ENCODE assay signal across 9 mouse cellular contexts in genomic region chr11:96298895-96299667, GRCm38 (mm10). TPM values are rescaled to one million over a fixed set of nuclear protein-coding genes. Genes with fewer than 3 reads are reported as not detected.
DNase-seq lines count a peak whose midpoint lies in the region; ATAC-seq and TF ChIP-seq lines count a peak whose summit lies in the region.
"Had no signal": no experiment of that assay in that cellular context is flagged by ENCODE, and none has a peak within 500 bp of the region (broad histone marks: within the 10 kb centered on the region; RNA-seq: fewer than 3 reads in every experiment).

No protein-coding gene starts in this region.

- H3K4me3 ChIP-seq in heart, embryonic 13.5 days: peak overlapping the region; percentile 41
- peak overlapping the region; percentile 44 for H3K4me3 ChIP-seq in embryonic fibroblast, embryonic 13.5 days (ENCODE audit: insufficient read depth, low read length)

- H3K9me3 ChIP-seq in heart, embryonic 13.5 days: no peaks in the 10 kb centered on the region

- no peaks in the 10 kb centered on the region for H3K36me3 ChIP-seq in heart, embryonic 13.5 days

- peak; percentile 41; the same call in 1 of the 2 replicates for TF ChIP-seq POLR2A in embryonic fibroblast, embryonic 13.5 days (IDR thresholded peaks at IDR 0.05; ENCODE audit: low read depth, low read length)

- no peak for ATAC-seq in heart, embryonic 13.5 days (ENCODE audit: extremely low read depth, insufficient number of reproducible peaks, low FRiP score, low TSS enrichment)

- H3K4me1 ChIP-seq in heart, embryonic 13.5 days: peaks cover 14% of the 10 kb centered on the region
- H3K4me1 ChIP-seq in embryonic fibroblast, embryonic 13.5 days (ENCODE audit: control insufficient read depth, insufficient read depth, low read length): no peaks in the 10 kb centered on the region

- peak overlapping the region; percentile 60 for H3K4me2 ChIP-seq in heart, embryonic 13.5 days

- H3K27ac ChIP-seq in heart, embryonic 13.5 days (replicated peaks): no peak overlapping the region
- peak overlapping the region; percentile 35; the same call in 1 of the 2 replicates for H3K27ac ChIP-seq in embryonic fibroblast, embryonic 13.5 days (ENCODE audit: insufficient read depth, low read length)

- TF ChIP-seq CTCF in embryonic fibroblast, embryonic 13.5 days (IDR thresholded peaks at IDR 0.05; ENCODE audit: borderline replicate concordance, insufficient read depth, low read length): no peak

- peaks cover 100% of the 10 kb centered on the region for H3K27me3 ChIP-seq in heart, embryonic 13.5 days (replicated peaks)

- under 1% methylated on average over 66 of the region's 66 CpGs for WGBS in heart, embryonic 13.5 days

- no peak for DNase-seq in heart, adult 11 months
- peak; percentile 93 for DNase-seq in kidney, postnatal 14 days
- peak; percentile 77 for DNase-seq in mesoderm, embryonic 11.5 days (ENCODE audit: low read depth, low spot score)
- no peak for DNase-seq in right cerebral cortex, postnatal 36 days (ENCODE audit: low spot score in 2 of 2)
- DNase-seq in T-cell, adult 2 months (ENCODE audit: low spot score): no peak
- DNase-seq in thymus, adult 18-20 months: no peak

- H3K9ac ChIP-seq in heart, embryonic 13.5 days: peak overlapping the region; percentile 60

RNA-seq across cellular contexts. Expression of gene Hoxb5, which starts 4.1 kb away (rescaled TPM):
- polyA plus RNA-seq in heart, embryonic 13.5 days (2015; fragmentation: Nextera tagmentation; extraction: Ambion mirVana): 3.8 and 5.5 TPM in 2 replicates
- polyA plus RNA-seq in embryonic fibroblast, embryonic 13.5 days (2011; ENCODE audit: insufficient read length, low read depth, missing spikeins): 4.1 and 5.9 TPM in 2 replicates
- polyA plus RNA-seq: cortical plate, adult 2 months had no signal

RNA-seq across cellular contexts. Expression of gene Hoxb6, which starts 6.8 kb away (rescaled TPM):
- polyA plus RNA-seq in heart, embryonic 13.5 days (2015; fragmentation: Nextera tagmentation; extraction: Ambion mirVana): 1.4 and 2.0 TPM in 2 replicates
- polyA plus RNA-seq in embryonic fibroblast, embryonic 13.5 days (2011; ENCODE audit: insufficient read length, low read depth, missing spikeins): 9.6 and 14.1 TPM in 2 replicates
- polyA plus RNA-seq: cortical plate, adult 2 months had no signal

RNA-seq across cellular contexts. Expression of gene Hoxb7, which starts 12.7 kb away (rescaled TPM):
- polyA plus RNA-seq in heart, embryonic 13.5 days (2015; fragmentation: Nextera tagmentation; extraction: Ambion mirVana): 0.11 and 0.25 TPM in 2 replicates
- polyA plus RNA-seq in embryonic fibroblast, embryonic 13.5 days (2011; ENCODE audit: insufficient read length, low read depth, missing spikeins): 13.1 and 22.5 TPM in 2 replicates
- polyA plus RNA-seq: cortical plate, adult 2 months had no signal

RNA-seq across cellular contexts. Expression of gene Hoxb8, which starts 17.4 kb away (rescaled TPM):
- not detected in 2 replicates for polyA plus RNA-seq in heart, embryonic 13.5 days (2015; fragmentation: Nextera tagmentation; extraction: Ambion mirVana)
- polyA plus RNA-seq in embryonic fibroblast, embryonic 13.5 days (2011; ENCODE audit: insufficient read length, low read depth, missing spikeins): 11.7 and 20.1 TPM in 2 replicates
- polyA plus RNA-seq: cortical plate, adult 2 months had no signal

RNA-seq across cellular contexts. Expression of gene Hoxb4, which starts 19.0 kb away (rescaled TPM):
- polyA plus RNA-seq in heart, embryonic 13.5 days (2015; fragmentation: Nextera tagmentation; extraction: Ambion mirVana): 0.43 and 0.59 TPM in 2 replicates
- polyA plus RNA-seq in embryonic fibroblast, embryonic 13.5 days (2011; ENCODE audit: insufficient read length, low read depth, missing spikeins): 8.3 and 10.4 TPM in 2 replicates
- polyA plus RNA-seq: cortical plate, adult 2 months had no signal

Comparison
In these comparisons a context has a peak if more than half of its experiments do, and no peak if none do; other contexts are left out.
1. DNase-seq: peak in kidney, postnatal 14 days (single experiment) and mesoderm, embryonic 11.5 days (single experiment); none in heart, adult 11 months (single experiment), right cerebral cortex, postnatal 36 days (0 of 2), T-cell, adult 2 months (single experiment) and thymus, adult 18-20 months (0 of 2).
2. RNA of gene Hoxb7, which starts 12.7 kb away (polyA plus RNA-seq): 13.1 to 22.5 TPM in embryonic fibroblast, embryonic 13.5 days; 0.11 to 0.25 TPM in heart, embryonic 13.5 days; every median in the first group is over 10 times any median in the second.